Mouse (Mus musculus) Patski (cell line): ENCODE data around the gene Rbms3. TPM values are rescaled to one million over a fixed set of nuclear protein-coding genes. Genes with fewer than 3 reads are reported as not detected.

ENCODE experiments used
- ATAC-seq: fragments of 100-300 bp; one replicate; pipeline ENCODE4 v1.8.0; 2021
- CTCF ChIA-PET: fragments of 350-600 bp; sonication (Branson Sonifier 250); formaldehyde crosslinking; loops from one replicate; lab custom pipeline; 2022; ENCODE audit warnings: inconsistent platforms; lab: Charles Lee
- POLR2A ChIA-PET: fragments of 350-600 bp; sonication (Branson Sonifier 250); formaldehyde crosslinking; loops from one replicate; lab custom pipeline; 2022; ENCODE audit warnings: antibody characterized with exemption, inconsistent platforms; lab: Charles Lee
- DNase-seq: peaks from one replicate; pipeline ENCODE4 v3.0.0-alpha.2; 2011; ENCODE audit warnings: low read depth, low spot score
- H3K27me3 ChIP-seq: fragments of 371-371 bp; one replicate; pipeline ENCODE4 v1.5.1; 2021
- CTCF ChIP-seq: fragments of 100-300 bp; IDR thresholded peaks from one replicate; pipeline ENCODE4 v1.5.1; 2021
- in situ Hi-C: fragments of 300-500 bp; cut with MboI; formaldehyde crosslinking; loops from 3 replicates; pipeline ENCODE4 v1.11.1; 2018; ENCODE audit warnings: low pct_unique_long_range_greater_than_20kb, mixed read lengths
- polyA plus RNA-seq: library from polyadenylated mRNA; unstranded; gene quantifications from one replicate; pipeline ENCODE4 v1.2.3, GENCODE M21; 2021

Rbms3 gene
- polyA plus RNA-seq, 1 experiment from 2014 or later = 8.1 TPM

DNA sequence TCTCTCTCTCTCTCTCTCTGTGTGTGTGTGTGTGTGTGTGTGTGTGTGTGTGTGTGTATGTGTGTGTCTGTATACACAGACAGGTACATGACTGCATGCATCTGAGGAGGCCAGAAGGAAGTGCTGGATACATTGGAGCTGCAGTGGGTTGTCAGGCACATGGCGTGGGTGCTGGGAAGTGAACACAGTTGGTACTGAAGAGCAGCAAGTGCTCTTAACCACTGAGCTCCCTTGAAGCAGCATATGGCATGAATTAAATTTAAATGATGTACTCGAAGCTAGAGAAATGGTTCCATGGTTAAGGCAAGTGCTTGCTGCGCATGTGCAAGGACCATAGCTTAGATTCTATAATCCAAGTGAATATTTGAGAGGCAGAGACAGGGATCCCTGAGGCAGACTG is 772.6 kb downstream of the Rbms3 start:
- CTCF ChIA-PET = interaction anchor here (1.1 kb wide), 1 partner anchor 10 kb away, joined by 3 read pairs; no protein-coding TSS in a partner anchor
- in situ Hi-C loops = no loop called here
- no peak for DNase-seq
- TF ChIP-seq CTCF = no peak
- POLR2A ChIA-PET = interaction anchor here (0.5 kb wide), 1 partner anchor 337 kb away, joined by 3 read pairs; no protein-coding TSS in a partner anchor
- no peaks in the 10 kb centered on the region for H3K27me3 ChIP-seq
- no peak for ATAC-seq

DNA sequence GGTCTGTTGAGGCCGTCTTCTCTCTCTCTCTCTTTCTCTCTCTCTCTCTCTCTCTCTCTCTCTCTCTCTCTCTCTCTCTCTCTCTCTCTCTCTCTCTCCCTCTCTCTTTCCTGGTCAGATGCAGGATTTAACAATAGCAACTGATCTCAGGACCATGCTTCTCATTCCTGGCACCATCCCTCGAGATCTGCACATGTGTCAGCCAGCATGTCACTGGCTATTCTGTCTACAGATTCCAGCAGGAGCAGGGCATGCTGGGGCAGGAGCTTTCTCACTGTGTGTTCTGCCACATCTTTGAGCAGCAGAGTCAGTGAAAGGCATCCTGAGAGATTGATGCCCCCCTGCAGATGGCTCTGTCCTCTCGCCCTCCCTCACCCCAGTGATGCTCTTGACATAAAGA is 774.0 kb downstream of the Rbms3 start:
- DNase-seq (no peak), ATAC-seq (no peak)
- CTCF ChIA-PET = no interaction called here
- in situ Hi-C loops = no loop called here
- H3K27me3 ChIP-seq = no peaks in the 10 kb centered on the region
- no peak for TF ChIP-seq CTCF
- POLR2A ChIA-PET = interaction anchor here (0.6 to 0.7 kb wide), 3 partner anchors 11 to 40 kb away, joined by 3 to 5 read pairs (median 4); no protein-coding TSS in a partner anchor

DNA sequence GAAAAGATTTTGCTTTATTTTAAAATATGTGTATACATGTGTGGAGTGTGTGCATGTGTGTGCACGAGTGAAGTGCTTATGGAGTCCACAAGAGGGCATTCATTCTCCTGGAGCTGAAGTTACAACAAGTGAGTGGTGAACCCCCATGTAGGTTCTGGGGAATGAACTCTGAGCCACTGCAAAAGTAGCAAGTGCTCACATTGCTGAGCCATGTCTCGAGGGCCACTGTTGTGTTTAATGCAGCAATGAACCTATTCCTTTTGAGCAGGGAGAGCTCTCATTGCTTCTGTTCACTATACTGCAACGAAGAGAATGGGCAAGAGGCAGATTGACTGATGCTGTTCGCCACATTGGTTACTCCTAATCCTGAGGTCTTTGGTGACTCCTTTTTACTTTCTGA is 780.8 kb downstream of the Rbms3 start:
- no peak for DNase-seq
- no peak for ATAC-seq
- TF ChIP-seq CTCF = no peak

DNA sequence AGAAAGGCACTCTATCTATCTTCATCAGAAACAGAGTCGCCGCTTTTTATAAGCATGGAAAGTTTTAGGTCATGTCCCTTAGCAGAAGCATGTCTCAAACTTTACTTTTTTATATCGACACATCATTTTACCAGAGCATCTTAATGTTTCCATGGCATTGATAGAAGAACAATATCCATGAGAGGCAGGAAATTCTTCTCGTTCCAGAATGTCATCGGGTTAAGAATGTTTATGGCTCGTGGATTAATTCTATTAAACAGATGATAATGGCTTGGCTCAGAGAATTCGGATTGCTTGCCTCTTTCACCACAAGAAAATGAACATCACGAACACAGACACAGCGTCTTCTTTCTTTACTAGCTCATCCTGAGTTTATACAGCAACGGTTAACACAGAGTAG is 781.5 kb downstream of the Rbms3 start:
- ATAC-seq = no peak
- H3K27me3 ChIP-seq = no peaks in the 10 kb centered on the region
- TF ChIP-seq CTCF = no peak
- no peak for DNase-seq
- CTCF ChIA-PET = no interaction called here
- in situ Hi-C loops = no loop called here
- POLR2A ChIA-PET = no interaction called here

More for the DNA sequence above, 780.8 kb downstream of the Rbms3 start:
- CTCF ChIA-PET = no interaction called here
- POLR2A ChIA-PET = no interaction called here
- H3K27me3 ChIP-seq = no peaks in the 10 kb centered on the region
- in situ Hi-C loops = no loop called here

DNA sequence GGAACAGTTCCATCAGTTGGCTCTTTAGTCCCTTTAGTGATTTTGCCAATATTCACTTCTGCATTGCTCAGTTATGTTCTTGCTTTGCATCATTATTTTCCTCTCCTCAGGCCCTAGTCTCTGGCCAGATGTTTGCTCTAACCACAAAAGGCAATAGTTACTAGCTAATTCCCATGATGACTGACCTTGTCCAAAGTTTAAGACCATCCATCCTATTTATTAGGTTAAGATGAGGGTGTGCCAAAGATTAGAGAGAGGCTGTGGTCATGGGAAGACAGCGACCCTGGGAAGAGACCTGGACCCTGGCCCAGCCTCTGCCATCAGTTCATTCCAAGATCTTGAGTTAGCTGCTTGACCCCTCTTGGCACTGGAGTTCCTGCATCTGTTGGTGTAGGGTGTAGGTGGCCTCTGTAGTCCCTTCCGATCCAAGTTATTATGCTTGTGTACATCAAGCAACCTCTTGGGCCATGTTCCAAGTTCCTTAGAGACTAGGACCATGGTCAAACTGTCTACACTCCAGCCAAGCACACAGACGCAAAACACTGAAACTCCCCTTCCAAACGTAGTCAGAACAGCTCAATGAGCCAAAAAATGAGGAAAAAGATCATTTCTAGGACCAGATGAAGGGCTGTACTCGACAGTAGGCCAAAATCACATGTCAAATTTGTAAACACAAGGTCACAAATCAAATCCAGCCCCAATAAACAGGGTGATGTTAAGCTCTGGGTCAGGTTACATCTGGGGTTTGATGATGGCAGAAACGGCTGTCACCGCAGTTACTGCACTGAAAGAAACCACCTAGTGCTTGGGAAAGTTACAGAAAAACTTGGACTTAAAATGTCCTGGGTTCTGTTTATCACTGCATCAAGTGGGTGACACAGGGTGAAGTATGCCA is 782.2 kb downstream of the Rbms3 start:
- no peak for TF ChIP-seq CTCF
- CTCF ChIA-PET = interaction anchor here (1.4 kb wide), 1 partner anchor 10 kb away, joined by 3 read pairs; no protein-coding TSS in a partner anchor
- ATAC-seq = no peak
- H3K27me3 ChIP-seq = no peaks in the 10 kb centered on the region
- POLR2A ChIA-PET = no interaction called here
- DNase-seq = no peak
- in situ Hi-C loops = no loop called here

DNA sequence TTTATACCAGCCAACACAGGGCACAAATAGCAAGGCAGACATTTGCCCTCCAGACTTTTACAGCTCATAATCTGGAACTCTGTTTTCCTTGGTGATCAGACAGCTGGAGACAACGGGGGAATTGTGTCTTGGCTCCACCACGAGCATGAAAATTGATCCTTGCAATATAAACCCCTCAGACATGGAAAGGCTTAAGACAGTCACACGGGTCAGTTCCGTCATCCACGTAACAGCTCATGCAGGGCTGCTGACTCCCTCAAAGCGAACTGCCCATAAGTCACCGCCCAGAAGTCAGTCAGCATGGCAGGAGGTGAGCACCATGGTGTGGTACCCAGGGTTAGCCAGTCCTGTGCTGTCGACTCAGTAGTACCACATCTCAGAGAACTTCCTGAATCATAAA is 794.8 kb downstream of the Rbms3 start:
- no peak for TF ChIP-seq CTCF
- POLR2A ChIA-PET = no interaction called here
- ATAC-seq (no peak), DNase-seq (no peak)
- CTCF ChIA-PET = interaction anchor here (0.7 to 1.1 kb wide), 2 partner anchors 33 to 72 kb away, joined by 3 read pairs; no protein-coding TSS in a partner anchor
- H3K27me3 ChIP-seq = no peaks in the 10 kb centered on the region
- in situ Hi-C loops = no loop called here

DNA sequence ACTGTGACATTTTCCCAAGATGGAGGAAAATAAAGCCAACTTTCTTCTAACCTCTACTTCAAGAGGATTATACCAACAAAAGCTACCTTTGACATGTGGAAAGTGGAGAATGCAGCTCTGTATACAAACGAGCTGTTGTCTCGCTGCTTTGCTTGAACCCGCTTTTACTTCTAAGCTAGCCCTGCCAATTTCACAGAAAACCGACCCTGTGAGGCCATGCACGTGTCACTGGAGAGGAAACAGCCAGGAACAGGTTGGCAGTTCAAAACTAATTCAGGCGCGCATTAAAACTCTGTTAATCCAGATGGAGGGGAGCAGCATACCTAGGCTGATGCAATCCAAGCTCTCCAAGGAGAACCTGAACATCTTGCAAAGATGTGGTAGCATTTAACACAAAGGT is 796.0 kb downstream of the Rbms3 start:
- no peaks in the 10 kb centered on the region for H3K27me3 ChIP-seq
- TF ChIP-seq CTCF = no peak
- no peak for DNase-seq
- ChIA-PET POLR2A (no interaction called here), CTCF (interaction anchor here (1.7 kb wide), 1 partner anchor 8 kb away, joined by 4 read pairs; no protein-coding TSS in a partner anchor)
- in situ Hi-C loops = no loop called here
- ATAC-seq = no peak

DNA sequence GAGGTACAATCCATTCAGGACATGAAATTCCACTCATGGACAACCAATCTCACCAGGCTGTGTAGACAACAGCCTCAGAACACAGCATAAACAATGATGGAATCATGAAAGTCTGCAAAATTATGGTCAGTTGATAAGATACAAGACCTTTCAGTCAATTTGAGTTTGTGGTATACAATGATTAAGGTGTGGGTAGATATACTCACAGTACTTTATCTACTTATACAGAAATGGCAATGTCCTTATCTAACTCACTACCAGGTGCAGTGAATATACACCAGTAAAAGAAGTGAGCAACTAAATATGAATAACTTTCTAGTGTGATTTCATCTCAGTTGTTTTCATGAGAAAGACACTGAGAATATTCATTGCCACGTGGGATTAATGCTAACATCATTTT is 796.9 kb downstream of the Rbms3 start:
- DNase-seq (no peak), ATAC-seq (no peak)
- ChIA-PET POLR2A (no interaction called here), CTCF (interaction anchor here (1.7 kb wide), 1 partner anchor 9 kb away, joined by 4 read pairs; no protein-coding TSS in a partner anchor)
- in situ Hi-C loops = no loop called here
- TF ChIP-seq CTCF = no peak
- H3K27me3 ChIP-seq = no peaks in the 10 kb centered on the region

DNA sequence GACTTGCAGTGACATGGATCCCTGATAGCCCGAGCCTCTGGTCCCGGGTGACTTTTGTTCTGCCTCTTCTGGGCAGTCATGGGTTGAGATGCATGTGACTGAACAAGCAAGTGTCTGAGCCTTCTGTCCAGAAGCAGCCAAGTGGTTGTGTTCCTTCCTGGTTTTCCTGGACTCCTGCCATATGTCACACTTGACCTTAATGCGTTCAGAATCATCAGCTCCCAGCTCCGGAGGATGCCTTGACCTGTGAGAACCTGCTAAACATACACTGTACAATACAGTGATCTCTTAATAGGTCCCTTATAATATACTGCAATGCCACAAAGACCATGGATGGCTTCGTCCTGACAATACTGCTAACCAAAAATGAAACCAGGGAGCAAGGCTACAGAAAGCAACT is 798.3 kb downstream of the Rbms3 start:
- DNase-seq (no peak), ATAC-seq (no peak)
- CTCF ChIA-PET = no interaction called here
- in situ Hi-C loops = no loop called here
- no peaks in the 10 kb centered on the region for H3K27me3 ChIP-seq
- POLR2A ChIA-PET = interaction anchor here (1.2 kb wide), 1 partner anchor 22 kb away, joined by 3 read pairs; no protein-coding TSS in a partner anchor
- TF ChIP-seq CTCF = no peak

DNA sequence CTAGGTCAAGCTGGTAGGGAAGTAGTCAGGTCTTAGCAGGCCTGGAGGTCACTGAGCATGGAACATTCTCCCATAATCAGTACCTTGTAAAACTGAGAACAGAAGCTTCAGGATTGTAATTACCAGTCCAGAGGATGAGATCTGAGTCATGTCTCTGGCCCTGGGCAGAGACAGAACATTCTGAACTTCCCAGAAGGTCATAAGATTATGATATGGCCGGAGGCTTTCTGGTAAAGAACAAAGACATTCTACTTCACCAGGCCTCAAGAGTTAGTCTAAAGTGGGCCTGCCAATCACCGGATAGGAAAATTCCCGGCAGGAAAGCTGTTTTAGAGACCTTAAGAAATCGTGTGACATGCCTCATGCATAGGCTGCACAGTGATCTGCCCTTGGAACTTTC is 799.8 kb downstream of the Rbms3 start:
- TF ChIP-seq CTCF = no peak
- no peak for DNase-seq
- ChIA-PET POLR2A (no interaction called here), CTCF (interaction anchor here (0.9 kb wide), 1 partner anchor 11 kb away, joined by 4 read pairs; no protein-coding TSS in a partner anchor)
- ATAC-seq = no peak
- no peaks in the 10 kb centered on the region for H3K27me3 ChIP-seq
- in situ Hi-C loops = no loop called here

DNA sequence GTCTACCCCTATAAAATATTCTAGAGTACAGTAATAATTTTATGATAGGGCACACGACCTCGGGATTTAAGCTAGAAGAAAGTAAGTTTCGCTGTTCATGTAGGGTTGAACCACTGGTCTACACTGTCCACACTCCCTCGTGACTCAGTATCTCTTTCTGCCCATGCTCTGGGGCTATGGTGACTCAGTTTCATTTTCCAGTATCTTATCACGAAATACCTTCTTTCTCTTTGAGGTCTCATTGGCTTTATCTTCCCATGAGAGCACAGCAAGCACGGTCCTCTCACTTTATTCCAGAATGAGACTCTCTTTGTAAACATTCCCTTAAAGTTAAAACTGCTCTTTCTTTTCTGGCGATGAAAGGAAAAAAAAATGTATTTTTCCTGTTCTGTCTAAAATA is 808.1 kb downstream of the Rbms3 start:
- ATAC-seq (no peak), DNase-seq (no peak)
- ChIA-PET POLR2A (no interaction called here), CTCF (no interaction called here)
- H3K27me3 ChIP-seq = no peaks in the 10 kb centered on the region
- no peak for TF ChIP-seq CTCF
- in situ Hi-C loops = no loop called here
